Mouse (Mus musculus) right cerebral cortex, postnatal 4 days (tissue): ENCODE data around the gene Fhad1.
A peak's percentile ranks its signal among the peaks of the same experiment; 100 is the strongest.

Source experiments
- DNase-seq: peaks from one replicate; pipeline ENCODE4 v3.0.0-alpha.2; 2022

Fhad1 gene

GRCm38 (mm10) chr4:141964575-141964974 lies 50.3 kb downstream of the Fhad1 start:
- no peak for DNase-seq

- DNase-seq: no peak
Observed at GRCm38 (mm10) chr4:141963907-141964306, 51.0 kb downstream of the Fhad1 start.

GRCm38 (mm10) chr4:141962811-141963685 lies 51.8 kb downstream of the Fhad1 start:
- DNase-seq: peak; percentile 68

- DNase-seq: no peak
Observed at GRCm38 (mm10) chr4:141960037-141960436, 54.8 kb downstream of the Fhad1 start.

- DNase-seq: no peak
Observed at GRCm38 (mm10) chr4:141959615-141960014, 55.3 kb downstream of the Fhad1 start.

GRCm38 (mm10) chr4:141958614-141959375 lies 56.1 kb downstream of the Fhad1 start:
- no peak for DNase-seq

- DNase-seq: peak; percentile 87
Observed at GRCm38 (mm10) chr4:141958188-141958587, 56.7 kb downstream of the Fhad1 start.

GRCm38 (mm10) chr4:141957740-141958139 lies 57.1 kb downstream of the Fhad1 start:
- no peak for DNase-seq

- DNase-seq: no peak
Observed at GRCm38 (mm10) chr4:141956931-141957330, 58.0 kb downstream of the Fhad1 start.

GRCm38 (mm10) chr4:141954770-141955720 lies 59.8 kb downstream of the Fhad1 start:
- no peak for DNase-seq

- no peak for DNase-seq
Observed at GRCm38 (mm10) chr4:141953859-141954258, 61.0 kb downstream of the Fhad1 start.

- no peak for DNase-seq
Observed at GRCm38 (mm10) chr4:141953291-141953690, 61.6 kb downstream of the Fhad1 start.

- DNase-seq: no peak
Observed at GRCm38 (mm10) chr4:141952824-141953223, 62.1 kb downstream of the Fhad1 start.

- DNase-seq: no peak
Observed at GRCm38 (mm10) chr4:141952114-141952513, 62.8 kb downstream of the Fhad1 start.

GRCm38 (mm10) chr4:141949436-141949835 lies 65.4 kb downstream of the Fhad1 start:
- DNase-seq: no peak

GRCm38 (mm10) chr4:141948822-141949221 lies 66.1 kb downstream of the Fhad1 start:
- no peak for DNase-seq

GRCm38 (mm10) chr4:141942403-141942802 lies 72.5 kb downstream of the Fhad1 start:
- no peak for DNase-seq

GRCm38 (mm10) chr4:141941289-141941688 lies 73.6 kb downstream of the Fhad1 start:
- no peak for DNase-seq

GRCm38 (mm10) chr4:141938535-141938934 lies 76.3 kb downstream of the Fhad1 start:
- no peak for DNase-seq

GRCm38 (mm10) chr4:141932785-141933574 lies 81.9 kb downstream of the Fhad1 start:
- no peak for DNase-seq

- no peak for DNase-seq
Observed at GRCm38 (mm10) chr4:141931526-141931925, 83.4 kb downstream of the Fhad1 start.

GRCm38 (mm10) chr4:141930001-141930400 lies 84.9 kb downstream of the Fhad1 start:
- no peak for DNase-seq
